Mouse (Mus musculus) yolk sac, embryonic 10.5 days (tissue): ENCODE measurements around the gene Fbxl2.

Experiments
- DNase-seq: peaks from one replicate; pipeline ENCODE4 v3.0.0-alpha.2; 2017; ENCODE audit warnings: low spot score

Fbxl2 gene

DNA sequence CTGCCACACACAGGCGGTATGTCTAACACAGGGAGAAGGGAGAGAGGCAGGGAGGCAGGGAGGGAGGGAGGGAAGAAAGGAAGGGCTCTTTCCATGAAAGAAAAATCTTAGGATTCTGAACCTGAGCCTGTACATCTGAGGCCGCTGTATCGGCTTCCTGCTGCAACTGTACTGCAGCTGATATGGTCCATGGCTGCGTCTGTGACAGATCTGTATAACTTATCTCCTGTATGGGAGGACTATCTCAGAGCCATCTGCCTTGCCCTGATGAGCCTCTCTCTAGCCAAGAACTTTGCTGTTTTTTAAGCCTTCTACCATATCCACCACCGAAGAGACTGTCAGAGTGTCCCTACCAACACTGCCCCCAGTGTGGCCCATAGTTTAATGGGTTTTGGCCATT lies 130.2 kb downstream of the Fbxl2 start:
- no peak for DNase-seq
